Mouse (Mus musculus): ENCODE results near the gene C1qtnf1. TPM values are rescaled to one million over a fixed set of nuclear protein-coding genes. Genes with fewer than 3 reads are reported as not detected.

The C1qtnf1 gene
- polyA plus RNA-seq, 2 experiments = 12.4 to 12.5 TPM

DNA sequence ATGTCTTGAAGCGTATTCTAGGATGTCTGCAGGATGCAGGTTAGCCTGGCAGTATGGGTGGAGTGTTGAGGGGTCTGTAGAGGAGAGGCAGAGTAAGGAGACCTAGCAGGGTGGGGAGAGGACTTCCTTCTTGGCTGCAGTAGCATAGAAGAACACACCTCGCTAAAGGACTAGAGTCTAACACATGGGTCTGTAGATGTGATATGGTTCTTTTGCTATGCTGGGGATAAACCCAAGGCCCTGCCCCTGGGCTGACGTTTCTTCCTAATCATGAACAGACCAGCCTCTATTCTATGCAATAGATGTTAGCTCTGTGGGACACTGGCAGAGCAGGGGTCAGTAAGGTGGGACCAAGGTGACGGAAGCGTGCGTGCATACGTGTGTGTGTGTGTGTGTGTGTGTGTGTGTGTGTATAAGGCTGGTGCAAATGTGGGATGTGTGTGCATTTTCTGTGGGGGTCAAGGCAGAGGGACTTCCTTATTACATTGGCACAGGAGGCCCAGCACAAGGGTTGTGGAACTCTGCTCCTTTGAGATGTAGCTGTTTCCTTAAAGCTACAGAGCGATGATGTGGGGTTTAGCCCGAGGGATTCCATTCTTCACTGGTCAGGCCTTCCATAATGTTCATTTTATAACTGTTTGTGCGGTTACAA, 41.6 kb downstream of the C1qtnf1 start:
- no peak overlapping the region for H3K9ac ChIP-seq (ENCODE audit: low read depth, low read length, severe bottlenecking)
- no peak for ATAC-seq (ENCODE audit: low FRiP score, low read depth)
- no peak overlapping the region for H3K4me3 ChIP-seq (replicated peaks; ENCODE audit: low read length)
- no peaks in the 10 kb centered on the region for H3K9me3 ChIP-seq (ENCODE audit: control insufficient read depth, low read length)
- no peaks in the 10 kb centered on the region for H3K27me3 ChIP-seq (ENCODE audit: control insufficient read depth, insufficient read depth, low read length)
- no peak for TF ChIP-seq POLR2A (IDR thresholded peaks at IDR 0.05; ENCODE audit: borderline replicate concordance, extremely low read depth, insufficient read depth, insufficient read length)
- 82% methylated on average over 10 of the region's 10 CpGs for WGBS
- no peaks in the 10 kb centered on the region for H3K4me1 ChIP-seq (ENCODE audit: control insufficient read depth, insufficient read depth, low read length)
- H3K4me2 ChIP-seq (replicated peaks; ENCODE audit: low read depth, low read length, severe bottlenecking) = no peak overlapping the region
- H3K27ac ChIP-seq (replicated peaks; ENCODE audit: low read depth, low read length) = no peak overlapping the region
- DNase-seq (ENCODE audit: low spot score) = no peak
- no peaks in the 10 kb centered on the region for H3K36me3 ChIP-seq (ENCODE audit: control insufficient read depth, insufficient read depth, low read length)

- no peaks in the 10 kb centered on the region for H3K4me1 ChIP-seq (ENCODE audit: control insufficient read depth, insufficient read depth, low read length)
- peak; percentile 72 for ATAC-seq (ENCODE audit: low FRiP score, low read depth)
- H3K4me3 ChIP-seq (replicated peaks; ENCODE audit: low read length) = no peak overlapping the region
- H3K36me3 ChIP-seq (ENCODE audit: control insufficient read depth, insufficient read depth, low read length) = no peaks in the 10 kb centered on the region
- H3K9ac ChIP-seq (ENCODE audit: low read depth, low read length, severe bottlenecking) = no peak overlapping the region
- H3K27me3 ChIP-seq (ENCODE audit: control insufficient read depth, insufficient read depth, low read length) = no peaks in the 10 kb centered on the region
- no peak for TF ChIP-seq POLR2A (IDR thresholded peaks at IDR 0.05; ENCODE audit: borderline replicate concordance, extremely low read depth, insufficient read depth, insufficient read length)
- DNase-seq (ENCODE audit: low spot score) = peak; percentile 54
- H3K4me2 ChIP-seq (replicated peaks; ENCODE audit: low read depth, low read length, severe bottlenecking) = no peak overlapping the region
- WGBS = 23% methylated on average over 12 of the region's 12 CpGs
- H3K27ac ChIP-seq (replicated peaks; ENCODE audit: low read depth, low read length) = no peak overlapping the region
- no peaks in the 10 kb centered on the region for H3K9me3 ChIP-seq (ENCODE audit: control insufficient read depth, low read length)
Measured at GRCm38 (mm10) chr11:118470234-118470966, 42.4 kb downstream of the C1qtnf1 start.

GRCm38 (mm10) chr11:118471676-118472075, 43.7 kb downstream of the C1qtnf1 start:
- no peaks in the 10 kb centered on the region for H3K9me3 ChIP-seq (ENCODE audit: control insufficient read depth, low read length)
- DNase-seq (ENCODE audit: low spot score) (no peak), ATAC-seq (ENCODE audit: low FRiP score, low read depth) (no peak)
- H3K9ac ChIP-seq (ENCODE audit: low read depth, low read length, severe bottlenecking) = no peak overlapping the region
- TF ChIP-seq POLR2A (IDR thresholded peaks at IDR 0.05; ENCODE audit: borderline replicate concordance, extremely low read depth, insufficient read depth, insufficient read length) = no peak
- H3K4me2 ChIP-seq (replicated peaks; ENCODE audit: low read depth, low read length, severe bottlenecking) = no peak overlapping the region
- no peaks in the 10 kb centered on the region for H3K36me3 ChIP-seq (ENCODE audit: control insufficient read depth, insufficient read depth, low read length)
- H3K4me1 ChIP-seq (ENCODE audit: control insufficient read depth, insufficient read depth, low read length) = no peaks in the 10 kb centered on the region
- no peak overlapping the region for H3K27ac ChIP-seq (replicated peaks; ENCODE audit: low read depth, low read length)
- H3K27me3 ChIP-seq (ENCODE audit: control insufficient read depth, insufficient read depth, low read length) = no peaks in the 10 kb centered on the region
- H3K4me3 ChIP-seq (replicated peaks; ENCODE audit: low read length) = no peak overlapping the region
- 80% methylated on average over 13 of the region's 13 CpGs for WGBS

GRCm38 (mm10) chr11:118473161-118473560, 45.2 kb downstream of the C1qtnf1 start:
- DNase-seq (ENCODE audit: low spot score) = no peak
- WGBS = 82% methylated on average over 1 of the region's 1 CpGs
- no peaks in the 10 kb centered on the region for H3K27me3 ChIP-seq (ENCODE audit: control insufficient read depth, insufficient read depth, low read length)
- H3K27ac ChIP-seq (replicated peaks; ENCODE audit: low read depth, low read length) = no peak overlapping the region
- no peak overlapping the region for H3K4me2 ChIP-seq (replicated peaks; ENCODE audit: low read depth, low read length, severe bottlenecking)
- no peak overlapping the region for H3K9ac ChIP-seq (ENCODE audit: low read depth, low read length, severe bottlenecking)
- no peak overlapping the region for H3K4me3 ChIP-seq (replicated peaks; ENCODE audit: low read length)
- peaks cover 5% of the 10 kb centered on the region; the same call in 1 of the 2 replicates for H3K4me1 ChIP-seq (ENCODE audit: control insufficient read depth, insufficient read depth, low read length)
- no peak for TF ChIP-seq POLR2A (IDR thresholded peaks at IDR 0.05; ENCODE audit: borderline replicate concordance, extremely low read depth, insufficient read depth, insufficient read length)
- H3K9me3 ChIP-seq (ENCODE audit: control insufficient read depth, low read length) = no peaks in the 10 kb centered on the region
- no peaks in the 10 kb centered on the region for H3K36me3 ChIP-seq (ENCODE audit: control insufficient read depth, insufficient read depth, low read length)
- no peak for ATAC-seq (ENCODE audit: low FRiP score, low read depth)

GRCm38 (mm10) chr11:118473842-118474500, 46.0 kb downstream of the C1qtnf1 start:
- Histone ChIP-seq H3K9me3 (ENCODE audit: control insufficient read depth, low read length) (no peaks in the 10 kb centered on the region), H3K27me3 (ENCODE audit: control insufficient read depth, insufficient read depth, low read length) (no peaks in the 10 kb centered on the region), H3K9ac (ENCODE audit: low read depth, low read length, severe bottlenecking) (no peak overlapping the region), H3K4me2 (replicated peaks; ENCODE audit: low read depth, low read length, severe bottlenecking) (no peak overlapping the region), H3K27ac (replicated peaks; ENCODE audit: low read depth, low read length) (no peak overlapping the region), H3K4me1 (ENCODE audit: control insufficient read depth, insufficient read depth, low read length) (peaks cover 5% of the 10 kb centered on the region; the same call in 1 of the 2 replicates), H3K4me3 (replicated peaks; ENCODE audit: low read length) (no peak overlapping the region), H3K36me3 (ENCODE audit: control insufficient read depth, insufficient read depth, low read length) (no peaks in the 10 kb centered on the region)
- TF ChIP-seq POLR2A (IDR thresholded peaks at IDR 0.05; ENCODE audit: borderline replicate concordance, extremely low read depth, insufficient read depth, insufficient read length) = no peak
- no peak for DNase-seq (ENCODE audit: low spot score)
- ATAC-seq (ENCODE audit: low FRiP score, low read depth) = no peak
- 74% methylated on average over 6 of the region's 6 CpGs for WGBS

Measured in limb, embryonic 14.5 days (tissue).